ENCODE assay signal across 9 mouse cellular contexts in the genomic region with DNA sequence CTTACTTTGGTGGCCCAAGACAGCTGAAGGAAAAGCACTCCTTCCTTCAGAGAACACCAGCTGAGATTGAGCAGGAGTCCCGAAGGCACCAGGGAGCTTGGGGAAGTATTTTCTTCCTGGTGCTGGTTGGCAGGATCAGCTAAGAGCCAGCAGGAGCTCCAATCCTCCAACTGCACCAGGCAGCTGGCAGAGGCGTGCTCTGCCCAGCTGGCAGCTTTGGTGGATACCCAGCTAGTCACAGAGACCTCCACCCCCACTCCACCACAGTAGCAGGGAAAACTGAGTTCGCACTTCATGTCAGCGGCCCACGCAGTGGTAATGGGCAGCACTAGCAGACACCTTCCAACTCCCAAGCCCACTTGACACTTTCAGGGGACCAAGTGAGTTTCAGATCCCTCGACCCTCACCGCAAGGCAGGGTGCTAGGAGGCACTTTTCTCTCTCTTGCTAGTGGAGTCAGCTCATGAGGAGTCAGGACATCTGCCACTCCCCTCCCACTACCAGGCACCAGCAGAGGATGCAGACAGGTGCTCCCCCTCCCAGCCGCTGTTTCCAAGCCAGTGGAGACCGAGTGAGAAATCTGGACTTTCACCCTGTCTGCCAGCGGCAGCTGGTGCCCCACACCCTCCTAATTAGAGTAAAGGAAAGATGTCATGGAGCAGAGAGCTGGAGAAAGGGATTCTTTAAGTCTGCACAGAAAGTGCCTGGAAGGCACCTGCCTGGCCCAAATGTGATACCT. TPM values are rescaled to one million over a fixed set of nuclear protein-coding genes. Genes with fewer than 3 reads are reported as not detected.
A peak's percentile ranks its signal among the peaks of the same experiment; 100 is the strongest.
DNase-seq lines count a peak whose midpoint lies in the region; ATAC-seq and TF ChIP-seq lines count a peak whose summit lies in the region.
"Had no signal": no experiment of that assay in that cellular context is flagged by ENCODE, and none has a peak within 500 bp of the region (broad histone marks: within the 10 kb centered on the region; RNA-seq: fewer than 3 reads in every experiment).

No protein-coding gene starts in this region.

- H3K36me3 ChIP-seq in liver, adult 2 months (ENCODE audit: control insufficient read depth, insufficient read depth, low read length) = no peaks in the 10 kb centered on the region
- no peaks in the 10 kb centered on the region for H3K36me3 ChIP-seq in liver, embryonic 11.5 days (ENCODE audit: control insufficient read depth, insufficient read depth, low read length)
- no peaks in the 10 kb centered on the region for H3K36me3 ChIP-seq in stomach, postnatal 0 days (ENCODE audit: control insufficient read depth, insufficient read depth, low read length)
- H3K36me3 ChIP-seq in midbrain, embryonic 11.5 days (ENCODE audit: control insufficient read depth, insufficient read depth, low read length) = no peaks in the 10 kb centered on the region

- H3K9me3 ChIP-seq in liver, embryonic 11.5 days (ENCODE audit: control insufficient read depth, low read length) = no peaks in the 10 kb centered on the region
- no peaks in the 10 kb centered on the region for H3K9me3 ChIP-seq in stomach, postnatal 0 days (ENCODE audit: control insufficient read depth, low read length)
- no peaks in the 10 kb centered on the region for H3K9me3 ChIP-seq in midbrain, embryonic 11.5 days (ENCODE audit: control insufficient read depth, low read length)

- no peak overlapping the region for H3K27ac ChIP-seq in liver, adult 2 months (replicated peaks; ENCODE audit: insufficient read depth, low read depth, low read length)
- no peak overlapping the region for H3K27ac ChIP-seq in liver, embryonic 11.5 days (ENCODE audit: low read depth, low read length)
- peak overlapping the region; percentile 61 for H3K27ac ChIP-seq in stomach, postnatal 0 days (replicated peaks)
- no peak overlapping the region for H3K27ac ChIP-seq in midbrain, embryonic 11.5 days (ENCODE audit: low read depth, low read length)
- H3K27ac ChIP-seq: macrophage had no signal

- H3K4me3 ChIP-seq in liver, adult 2 months (ENCODE audit: insufficient read depth, low read depth, low read length) = no peak overlapping the region
- no peak overlapping the region for H3K4me3 ChIP-seq in liver, embryonic 11.5 days (ENCODE audit: low read depth, low read length)
- H3K4me3 ChIP-seq in stomach, postnatal 0 days (ENCODE audit: low read depth, low read length) = no peak overlapping the region
- no peak overlapping the region for H3K4me3 ChIP-seq in midbrain, embryonic 11.5 days (ENCODE audit: low read depth, low read length)

- no peaks in the 10 kb centered on the region for H3K27me3 ChIP-seq in liver, adult 2 months (ENCODE audit: control insufficient read depth, insufficient read depth, low read length)
- H3K27me3 ChIP-seq in liver, embryonic 11.5 days (replicated peaks; ENCODE audit: control insufficient read depth, insufficient read depth, low read length) = no peaks in the 10 kb centered on the region
- H3K27me3 ChIP-seq in stomach, postnatal 0 days (ENCODE audit: control insufficient read depth, insufficient read depth, low read length) = no peaks in the 10 kb centered on the region
- H3K27me3 ChIP-seq in midbrain, embryonic 11.5 days (ENCODE audit: control insufficient read depth, insufficient read depth, low read length) = no peaks in the 10 kb centered on the region

- no peak for ATAC-seq in liver, embryonic 11.5 days (replicated peaks; ENCODE audit: low FRiP score)
- ATAC-seq in stomach, postnatal 0 days (ENCODE audit: low FRiP score, low TSS enrichment) = peak; percentile 92
- no peak for ATAC-seq in midbrain, embryonic 11.5 days (ENCODE audit: low FRiP score)

- no peaks in the 10 kb centered on the region for H3K79me2 ChIP-seq in liver, adult 2 months (ENCODE audit: control insufficient read depth, insufficient read depth, low read length)

- TF ChIP-seq CTCF in liver, adult 2 months (IDR thresholded peaks at IDR 0.05; ENCODE audit: low read depth, low read length) = no peak
- TF ChIP-seq CTCF in stomach, postnatal 0 days (IDR thresholded peaks at IDR 0.05; ENCODE audit: low read depth) = no peak

- no peak overlapping the region for H3K4me2 ChIP-seq in liver, embryonic 11.5 days
- no peak overlapping the region for H3K4me2 ChIP-seq in stomach, postnatal 0 days (replicated peaks; ENCODE audit: low read depth)
- no peak overlapping the region for H3K4me2 ChIP-seq in midbrain, embryonic 11.5 days

- H3K9ac ChIP-seq in liver, adult 2 months (ENCODE audit: low read depth, low read length) = no peak overlapping the region
- no peak overlapping the region for H3K9ac ChIP-seq in liver, embryonic 11.5 days (ENCODE audit: low read depth, low read length)
- no peak overlapping the region for H3K9ac ChIP-seq in stomach, postnatal 0 days (ENCODE audit: low read length)
- no peak overlapping the region for H3K9ac ChIP-seq in midbrain, embryonic 11.5 days (ENCODE audit: low read length)

- H3K4me1 ChIP-seq in liver, adult 2 months (ENCODE audit: control insufficient read depth, insufficient read depth, low read length) = peaks cover 1% of the 10 kb centered on the region; the same call in 1 of the 2 replicates
- no peaks in the 10 kb centered on the region for H3K4me1 ChIP-seq in liver, embryonic 11.5 days (replicated peaks; ENCODE audit: control insufficient read depth, insufficient read depth, low read length)
- no peaks in the 10 kb centered on the region for H3K4me1 ChIP-seq in stomach, postnatal 0 days (replicated peaks; ENCODE audit: control insufficient read depth, insufficient read depth)
- H3K4me1 ChIP-seq in midbrain, embryonic 11.5 days (ENCODE audit: control insufficient read depth, insufficient read depth, low read length) = no peaks in the 10 kb centered on the region

- WGBS in liver, adult 2 months = 39% methylated on average over 7 of the region's 10 CpGs
- WGBS in liver, embryonic 11.5 days = 55% methylated on average over 10 of the region's 10 CpGs
- WGBS in stomach, postnatal 0 days = 45% methylated on average over 10 of the region's 10 CpGs
- 71% methylated on average over 10 of the region's 10 CpGs for WGBS in midbrain, embryonic 11.5 days

- TF ChIP-seq POLR2A in liver, adult 2 months (IDR thresholded peaks at IDR 0.05; ENCODE audit: extremely low read depth, insufficient read depth, low read length) = no peak

- no peak for TF ChIP-seq EP300 in stomach, postnatal 0 days (optimal IDR thresholded peaks at IDR 0.05)

- peak; percentile 7 for DNase-seq in liver, adult 2 months (ENCODE audit: extremely low read depth, low read depth, low spot score)
- no peak for DNase-seq in liver, embryonic 11.5 days (ENCODE audit: low spot score)
- peak; percentile 37 for DNase-seq in kidney, adult 11 months
- DNase-seq in layer of hippocampus, postnatal 25 days (ENCODE audit: extremely low spot score in 1 of 2, low spot score in 1 of 2) = peak; percentile 9 to 21
- DNase-seq in stomach, postnatal 0 days (ENCODE audit: low spot score) = peak; percentile 63
- no peak for DNase-seq in adrenal gland, adult 18-20 months (ENCODE audit: low spot score in 2 of 2)
- DNase-seq in urinary bladder, adult 18-20 months (ENCODE audit: low spot score in 2 of 2) = no peak
- DNase-seq in midbrain, embryonic 11.5 days (ENCODE audit: low spot score, missing footprints) = no peak

RNA-seq across cellular contexts. Expression of gene Jade3, which starts 10.4 kb away (rescaled TPM):
- 1.7 and 2.1 TPM in 2 replicates for total RNA-seq in liver, adult 2 months (2014; rRNA removed)
- 0.34 and 0.52 TPM in 2 replicates for polyA plus RNA-seq in liver, adult 2 months (2012; rRNA removed)
- polyA plus RNA-seq in liver, embryonic 11.5 days (2014; fragmentation: Nextera tagmentation; extraction: Ambion mirVana) = 17.0 and 18.6 TPM in 2 replicates
- 1 to 10 TPM; 6.6 to 6.9 TPM for total RNA-seq in layer of hippocampus, postnatal 25 days (2021)
- 3.2 and 3.4 TPM in 2 replicates for polyA plus RNA-seq in stomach, postnatal 0 days (2015; fragmentation: Nextera tagmentation; extraction: Ambion mirVana)
- total RNA-seq in adrenal gland, adult 18-20 months (2021) = 1 to 10 TPM; 3.0 to 3.4 TPM
- 9.6 and 10.7 TPM in 2 replicates for polyA plus RNA-seq in midbrain, embryonic 11.5 days (2014; fragmentation: Nextera tagmentation; extraction: Ambion mirVana)

RNA-seq across cellular contexts. Expression of gene Rp2, which starts 50.8 kb away (rescaled TPM):
- 10.9 and 11.5 TPM in 2 replicates for total RNA-seq in liver, adult 2 months (2014; rRNA removed)
- 2.3 and 2.6 TPM in 2 replicates for polyA plus RNA-seq in liver, adult 2 months (2012; rRNA removed)
- 15.3 and 15.8 TPM in 2 replicates for polyA plus RNA-seq in liver, embryonic 11.5 days (2014; fragmentation: Nextera tagmentation; extraction: Ambion mirVana)
- 10 to 100 TPM; 16.3 to 17.3 TPM for total RNA-seq in layer of hippocampus, postnatal 25 days (2021)
- polyA plus RNA-seq in stomach, postnatal 0 days (2015; fragmentation: Nextera tagmentation; extraction: Ambion mirVana) = 10.2 and 10.4 TPM in 2 replicates
- 10 to 100 TPM; 13.2 to 14.2 TPM for total RNA-seq in adrenal gland, adult 18-20 months (2021)
- 21.7 and 25.7 TPM in 2 replicates for polyA plus RNA-seq in midbrain, embryonic 11.5 days (2014; fragmentation: Nextera tagmentation; extraction: Ambion mirVana)

Comparison
In these comparisons a context has a peak if more than half of its experiments do, and no peak if none do; other contexts are left out.
1. DNase-seq: peak in liver, adult 2 months (single experiment), kidney, adult 11 months (single experiment), layer of hippocampus, postnatal 25 days (2 of 2) and stomach, postnatal 0 days (single experiment); none in liver, embryonic 11.5 days (single experiment), adrenal gland, adult 18-20 months (0 of 2), urinary bladder, adult 18-20 months (0 of 2) and midbrain, embryonic 11.5 days (single experiment).